ENCODE assay signal across 26 mouse cellular contexts in genomic region chr14:28170711-28171110, GRCm38 (mm10).
"Had no signal": no experiment of that assay in that cellular context is flagged by ENCODE, and none has a peak within 500 bp of the region (broad histone marks: within the 10 kb centered on the region; RNA-seq: fewer than 3 reads in every experiment).

No protein-coding gene starts in this region.

- H3K27me3 ChIP-seq: heart, embryonic 12.5 days; hindbrain, embryonic 12.5 days; kidney, embryonic 15.5 days; limb, embryonic 13.5 days had no signal

- ATAC-seq: forebrain, embryonic 16.5 days; hindbrain, embryonic 16.5 days; inflammation-experienced regulatory T-cells, adult 6 months; intestine, embryonic 16.5 days had no signal

- H3K4me3 ChIP-seq: gastrocnemius, adult 2 months; heart, embryonic 10.5 days; heart, embryonic 12.5 days; hindbrain, embryonic 10.5 days; hindbrain, embryonic 12.5 days; kidney, embryonic 15.5 days; layer of hippocampus, adult 2 months; left cerebral cortex, adult 2 months; limb, embryonic 13.5 days had no signal

- H3K4me2 ChIP-seq: heart, embryonic 12.5 days; hindbrain, embryonic 12.5 days; hindbrain, embryonic 14.5 days; kidney, embryonic 15.5 days; limb, embryonic 13.5 days; liver, embryonic 11.5 days had no signal

- H3K9ac ChIP-seq: heart, embryonic 12.5 days; hindbrain, embryonic 12.5 days; hindbrain, embryonic 14.5 days; kidney, embryonic 15.5 days; limb, embryonic 13.5 days had no signal

- H3K9me3 ChIP-seq: heart, embryonic 10.5 days; heart, embryonic 12.5 days; hindbrain, embryonic 10.5 days; hindbrain, embryonic 12.5 days; kidney, embryonic 15.5 days; limb, embryonic 13.5 days had no signal

- H3K36me3 ChIP-seq: heart, embryonic 10.5 days; heart, embryonic 12.5 days; hindbrain, embryonic 10.5 days; hindbrain, embryonic 12.5 days; kidney, embryonic 15.5 days; limb, embryonic 13.5 days had no signal

- DNase-seq: gastrocnemius, adult 2 months; gastrocnemius, postnatal 10 days; gastrocnemius, postnatal 25 days; heart, adult 18-20 months; heart, postnatal 10 days; heart, postnatal 4 days; kidney, adult 2 months; kidney, adult 9 months; kidney, postnatal 10 days; kidney, postnatal 25 days; kidney, postnatal 4 days; liver had no signal

- H3K27ac ChIP-seq: gastrocnemius, adult 2 months; heart, embryonic 10.5 days; hindbrain, embryonic 10.5 days; hindbrain, embryonic 12.5 days; hindbrain, embryonic 14.5 days; kidney, embryonic 15.5 days; layer of hippocampus, adult 2 months; left cerebral cortex, adult 2 months; limb, embryonic 13.5 days had no signal
